Mouse (Mus musculus): Measurements from ENCODE around the gene C1qtnf7. TPM values are rescaled to one million over a fixed set of nuclear protein-coding genes. Genes with fewer than 3 reads are reported as not detected.
A peak's percentile ranks its signal among the peaks of the same experiment; 100 is the strongest.

The C1qtnf7 gene
- 0.70 and 1.2 TPM in 2 replicates for polyA plus RNA-seq (2015; fragmentation: Nextera tagmentation; extraction: Ambion mirVana)

DNA sequence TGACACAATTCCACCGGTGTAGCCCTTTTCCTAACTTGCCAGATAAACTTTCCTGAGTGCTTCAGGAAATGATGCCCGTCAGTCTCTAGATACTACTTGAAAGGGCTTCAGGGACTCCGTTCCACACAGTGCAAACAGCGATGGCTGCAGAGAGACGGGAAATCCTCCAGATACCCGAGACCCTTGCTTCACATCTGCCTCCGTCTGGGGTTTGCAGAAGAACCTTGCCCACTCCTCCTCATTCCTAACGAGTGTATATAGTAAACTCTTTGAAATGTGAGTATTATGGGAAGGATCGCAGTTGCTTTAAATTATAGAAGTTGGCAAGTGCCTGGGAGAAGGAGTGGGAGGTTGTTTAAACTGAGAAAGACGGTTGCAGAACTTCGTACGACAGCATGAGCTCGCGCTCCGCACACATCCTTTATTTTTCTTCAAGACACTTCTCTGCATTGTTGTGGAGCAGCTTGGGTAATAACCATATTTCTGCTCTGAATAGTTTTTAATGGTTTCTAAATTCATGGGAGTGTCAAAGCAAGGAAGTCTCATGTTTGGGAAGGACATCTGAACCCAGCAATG is at the start of gene C1qtnf7:
Gene C1qtnf7 (plus strand): TSS at position 138 of the 576 bp plus-strand sequence.
- WGBS (ENCODE audit: insufficient replicate concordance), result 33% methylated on average over 15 of the region's 15 CpGs
- 0 out of 2 replicates have a peak within 1 kb of the TSS, but pooled peaks have one; percentile 16 for H3K4me3 ChIP-seq (ENCODE audit: low read depth, low read length)
- no peak for ATAC-seq (ENCODE audit: low read depth)

GRCm38 (mm10) chr5:43466762-43467161 is 48.6 kb upstream of the C1qtnf7 start:
- H3K4me2 ChIP-seq (ENCODE audit: low read depth, low read length), result no peak overlapping the region
- no peaks in the 10 kb centered on the region for H3K36me3 ChIP-seq (ENCODE audit: control insufficient read depth, insufficient read depth)
- H3K27me3 ChIP-seq (ENCODE audit: control insufficient read depth, insufficient read depth, low read depth, low read length), result no peaks in the 10 kb centered on the region
- no peak overlapping the region for H3K9ac ChIP-seq (ENCODE audit: low read depth, low read length)
- no peak overlapping the region for H3K4me3 ChIP-seq (ENCODE audit: low read depth, low read length)
- no peaks in the 10 kb centered on the region for H3K4me1 ChIP-seq (ENCODE audit: control insufficient read depth, low read depth, low read length)
- H3K27ac ChIP-seq (ENCODE audit: low read length), result no peak overlapping the region
- ATAC-seq (ENCODE audit: low read depth), result no peak
- no peaks in the 10 kb centered on the region for H3K9me3 ChIP-seq (replicated peaks; ENCODE audit: control insufficient read depth, low read length)
- 77% methylated on average over 2 of the region's 2 CpGs for WGBS (ENCODE audit: insufficient replicate concordance)

More for the DNA sequence above, at the start of gene C1qtnf7:
- Histone ChIP-seq H3K9me3 (replicated peaks; ENCODE audit: control insufficient read depth, low read length) (no peaks in the 10 kb centered on the region), H3K36me3 (ENCODE audit: control insufficient read depth, insufficient read depth) (no peaks in the 10 kb centered on the region), H3K27ac (ENCODE audit: low read length) (no peak within 1 kb of the TSS), H3K4me1 (ENCODE audit: control insufficient read depth, low read depth, low read length) (no peaks in the 10 kb centered on the region), H3K27me3 (ENCODE audit: control insufficient read depth, insufficient read depth, low read depth, low read length) (no peaks in the 10 kb centered on the region), H3K4me2 (ENCODE audit: low read depth, low read length) (no peak within 1 kb of the TSS), H3K9ac (ENCODE audit: low read depth, low read length) (no peak within 1 kb of the TSS)

- no peak overlapping the region for H3K9ac ChIP-seq (ENCODE audit: low read depth, low read length)
- no peak overlapping the region for H3K4me3 ChIP-seq (ENCODE audit: low read depth, low read length)
- H3K27ac ChIP-seq (ENCODE audit: low read length), result no peak overlapping the region
- no peaks in the 10 kb centered on the region for H3K9me3 ChIP-seq (replicated peaks; ENCODE audit: control insufficient read depth, low read length)
- H3K4me2 ChIP-seq (ENCODE audit: low read depth, low read length), result no peak overlapping the region
- no peak for ATAC-seq (ENCODE audit: low read depth)
- 40% methylated on average over 3 of the region's 3 CpGs for WGBS (ENCODE audit: insufficient replicate concordance)
- H3K36me3 ChIP-seq (ENCODE audit: control insufficient read depth, insufficient read depth), result no peaks in the 10 kb centered on the region
- H3K4me1 ChIP-seq (ENCODE audit: control insufficient read depth, low read depth, low read length), result no peaks in the 10 kb centered on the region
- no peaks in the 10 kb centered on the region for H3K27me3 ChIP-seq (ENCODE audit: control insufficient read depth, insufficient read depth, low read depth, low read length)
These were observed 48.1 kb upstream of the C1qtnf7 start for GRCm38 (mm10) chr5:43467214-43467613.

GRCm38 (mm10) chr5:43468937-43469336 is 46.4 kb upstream of the C1qtnf7 start:
- Histone ChIP-seq H3K27ac (ENCODE audit: low read length) (no peak overlapping the region), H3K27me3 (ENCODE audit: control insufficient read depth, insufficient read depth, low read depth, low read length) (no peaks in the 10 kb centered on the region), H3K9me3 (replicated peaks; ENCODE audit: control insufficient read depth, low read length) (no peaks in the 10 kb centered on the region), H3K4me3 (ENCODE audit: low read depth, low read length) (no peak overlapping the region), H3K36me3 (ENCODE audit: control insufficient read depth, insufficient read depth) (no peaks in the 10 kb centered on the region), H3K9ac (ENCODE audit: low read depth, low read length) (no peak overlapping the region), H3K4me1 (ENCODE audit: control insufficient read depth, low read depth, low read length) (no peaks in the 10 kb centered on the region), H3K4me2 (ENCODE audit: low read depth, low read length) (no peak overlapping the region)
- ATAC-seq (ENCODE audit: low read depth), result no peak
- 44% methylated on average over 10 of the region's 10 CpGs for WGBS (ENCODE audit: insufficient replicate concordance)

- no peak for ATAC-seq (ENCODE audit: low read depth)
These were observed 37.4 kb upstream of the C1qtnf7 start for GRCm38 (mm10) chr5:43477953-43478352.

GRCm38 (mm10) chr5:43480046-43480445 is 35.3 kb upstream of the C1qtnf7 start:
- Histone ChIP-seq H3K27me3 (ENCODE audit: control insufficient read depth, insufficient read depth, low read depth, low read length) (no peaks in the 10 kb centered on the region), H3K4me1 (ENCODE audit: control insufficient read depth, low read depth, low read length) (no peaks in the 10 kb centered on the region), H3K4me3 (ENCODE audit: low read depth, low read length) (no peak overlapping the region), H3K9ac (ENCODE audit: low read depth, low read length) (no peak overlapping the region), H3K27ac (ENCODE audit: low read length) (no peak overlapping the region), H3K4me2 (ENCODE audit: low read depth, low read length) (no peak overlapping the region), H3K9me3 (replicated peaks; ENCODE audit: control insufficient read depth, low read length) (no peaks in the 10 kb centered on the region), H3K36me3 (ENCODE audit: control insufficient read depth, insufficient read depth) (no peaks in the 10 kb centered on the region)
- ATAC-seq (ENCODE audit: low read depth), result no peak
- 51% methylated on average over 3 of the region's 3 CpGs for WGBS (ENCODE audit: insufficient replicate concordance)

More at GRCm38 (mm10) chr5:43477953-43478352, 37.4 kb upstream of the C1qtnf7 start:
- Histone ChIP-seq H3K9me3 (replicated peaks; ENCODE audit: control insufficient read depth, low read length) (no peaks in the 10 kb centered on the region), H3K4me3 (ENCODE audit: low read depth, low read length) (no peak overlapping the region), H3K4me1 (ENCODE audit: control insufficient read depth, low read depth, low read length) (no peaks in the 10 kb centered on the region), H3K27ac (ENCODE audit: low read length) (no peak overlapping the region), H3K36me3 (ENCODE audit: control insufficient read depth, insufficient read depth) (no peaks in the 10 kb centered on the region), H3K9ac (ENCODE audit: low read depth, low read length) (no peak overlapping the region), H3K4me2 (ENCODE audit: low read depth, low read length) (no peak overlapping the region), H3K27me3 (ENCODE audit: control insufficient read depth, insufficient read depth, low read depth, low read length) (no peaks in the 10 kb centered on the region)
- 69% methylated on average over 5 of the region's 5 CpGs for WGBS (ENCODE audit: insufficient replicate concordance)

GRCm38 (mm10) chr5:43480786-43481185 is 34.6 kb upstream of the C1qtnf7 start:
- Histone ChIP-seq H3K9me3 (replicated peaks; ENCODE audit: control insufficient read depth, low read length) (no peaks in the 10 kb centered on the region), H3K4me3 (ENCODE audit: low read depth, low read length) (no peak overlapping the region), H3K4me1 (ENCODE audit: control insufficient read depth, low read depth, low read length) (no peaks in the 10 kb centered on the region), H3K36me3 (ENCODE audit: control insufficient read depth, insufficient read depth) (no peaks in the 10 kb centered on the region), H3K4me2 (ENCODE audit: low read depth, low read length) (no peak overlapping the region), H3K27ac (ENCODE audit: low read length) (no peak overlapping the region), H3K9ac (ENCODE audit: low read depth, low read length) (no peak overlapping the region), H3K27me3 (ENCODE audit: control insufficient read depth, insufficient read depth, low read depth, low read length) (no peaks in the 10 kb centered on the region)
- WGBS (ENCODE audit: insufficient replicate concordance), result 71% methylated on average over 2 of the region's 2 CpGs
- ATAC-seq (ENCODE audit: low read depth), result no peak

DNA sequence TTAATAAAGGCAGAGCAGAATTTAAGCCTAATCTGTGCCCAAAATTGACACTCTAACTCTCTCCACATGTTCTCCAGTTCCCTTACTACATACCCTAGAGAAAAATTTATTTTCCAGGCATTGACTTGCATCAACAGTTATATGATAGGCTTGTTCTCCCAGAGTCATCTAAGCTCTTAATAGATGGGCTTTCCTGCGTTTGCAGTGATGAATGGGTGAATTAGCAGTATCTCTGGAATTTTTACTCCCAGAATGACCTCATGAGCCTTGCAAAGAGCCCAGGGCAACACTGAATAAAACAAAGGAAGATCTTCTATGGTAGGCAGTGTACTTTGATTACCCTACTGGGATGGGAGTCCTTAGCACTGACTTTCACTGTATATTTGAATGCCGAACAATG is 33.5 kb upstream of the C1qtnf7 start:
- H3K27ac ChIP-seq (ENCODE audit: low read length), result no peak overlapping the region
- 56% methylated on average over 2 of the region's 2 CpGs for WGBS (ENCODE audit: insufficient replicate concordance)
- no peak for ATAC-seq (ENCODE audit: low read depth)
- no peak overlapping the region for H3K4me2 ChIP-seq (ENCODE audit: low read depth, low read length)
- no peaks in the 10 kb centered on the region for H3K9me3 ChIP-seq (replicated peaks; ENCODE audit: control insufficient read depth, low read length)
- no peaks in the 10 kb centered on the region for H3K36me3 ChIP-seq (ENCODE audit: control insufficient read depth, insufficient read depth)
- H3K9ac ChIP-seq (ENCODE audit: low read depth, low read length), result no peak overlapping the region
- no peaks in the 10 kb centered on the region for H3K27me3 ChIP-seq (ENCODE audit: control insufficient read depth, insufficient read depth, low read depth, low read length)
- no peaks in the 10 kb centered on the region for H3K4me1 ChIP-seq (ENCODE audit: control insufficient read depth, low read depth, low read length)
- H3K4me3 ChIP-seq (ENCODE audit: low read depth, low read length), result no peak overlapping the region

DNA sequence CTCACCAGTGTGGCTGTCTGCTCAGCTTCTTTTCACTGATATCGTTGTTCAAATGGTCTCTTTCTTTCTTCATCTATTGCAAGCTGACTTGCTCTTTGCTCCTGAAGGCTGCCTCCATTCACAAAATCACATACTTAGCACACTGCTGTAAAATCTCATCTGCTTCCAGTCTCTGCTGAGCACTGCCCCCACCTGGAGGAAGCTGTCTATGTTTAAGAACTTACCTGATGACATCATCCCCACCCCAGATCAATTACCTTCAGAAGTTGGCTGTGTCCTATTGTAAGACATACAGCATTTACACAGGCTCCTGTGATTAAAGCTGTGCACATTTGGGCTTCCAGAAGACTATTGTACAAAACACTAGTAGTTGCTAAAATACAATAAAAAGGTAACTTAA is 13.5 kb upstream of the C1qtnf7 start:
- Histone ChIP-seq H3K9me3 (replicated peaks; ENCODE audit: control insufficient read depth, low read length) (no peaks in the 10 kb centered on the region), H3K4me2 (ENCODE audit: low read depth, low read length) (no peak overlapping the region), H3K36me3 (ENCODE audit: control insufficient read depth, insufficient read depth) (no peaks in the 10 kb centered on the region), H3K4me1 (ENCODE audit: control insufficient read depth, low read depth, low read length) (no peaks in the 10 kb centered on the region), H3K27me3 (ENCODE audit: control insufficient read depth, insufficient read depth, low read depth, low read length) (no peaks in the 10 kb centered on the region), H3K27ac (ENCODE audit: low read length) (no peak overlapping the region), H3K4me3 (ENCODE audit: low read depth, low read length) (no peak overlapping the region), H3K9ac (ENCODE audit: low read depth, low read length) (no peak overlapping the region)
- ATAC-seq (ENCODE audit: low read depth), result no peak
- 75% methylated on average over 1 of the region's 1 CpGs for WGBS (ENCODE audit: insufficient replicate concordance)
